ENCODE assay signal across 8 mouse cellular contexts in the genomic region with DNA sequence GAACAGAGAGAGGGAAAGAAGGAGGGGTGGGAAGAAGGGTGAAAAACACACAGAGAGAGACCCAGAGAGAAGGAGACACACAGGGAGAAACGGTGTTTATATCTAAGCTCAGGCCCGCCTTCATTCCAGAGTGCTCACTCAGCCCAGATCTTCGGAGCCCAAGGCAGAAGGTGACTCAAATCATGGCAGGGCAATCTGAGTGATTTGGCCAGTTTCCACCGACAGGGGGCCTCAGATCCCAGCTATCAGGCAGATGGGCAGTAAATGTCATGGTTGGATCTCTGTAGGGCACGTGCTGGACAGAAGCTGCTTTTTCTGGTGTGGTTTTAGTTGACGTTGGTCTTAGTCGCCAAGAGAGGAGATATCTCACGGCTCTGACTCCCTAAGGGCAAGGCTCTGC. TPM values are rescaled to one million over a fixed set of nuclear protein-coding genes. Genes with fewer than 3 reads are reported as not detected.
DNase-seq lines count a peak whose midpoint lies in the region; ATAC-seq and TF ChIP-seq lines count a peak whose summit lies in the region.

No protein-coding gene starts in this region.

- no peaks in the 10 kb centered on the region for H3K36me3 ChIP-seq in embryonic facial prominence, embryonic 12.5 days
- H3K36me3 ChIP-seq in kidney, adult 2 months (ENCODE audit: control insufficient read depth, insufficient read depth, low read length) = no peaks in the 10 kb centered on the region
- H3K36me3 ChIP-seq in liver, adult 2 months (ENCODE audit: control insufficient read depth, insufficient read depth, low read length) = no peaks in the 10 kb centered on the region
- no peaks in the 10 kb centered on the region for H3K36me3 ChIP-seq in splenic B cell, adult 2 months (ENCODE audit: control insufficient read depth, insufficient read depth, low read length, poor library complexity, severe bottlenecking)

- 0 out of 2 replicates have a peak overlapping the region, but pooled peaks have one; percentile 22 for H3K9ac ChIP-seq in embryonic facial prominence, embryonic 12.5 days
- peak overlapping the region; percentile 50; the same call in 1 of the 2 replicates for H3K9ac ChIP-seq in liver, adult 2 months (ENCODE audit: low read depth, low read length)

- no peaks in the 10 kb centered on the region for H3K9me3 ChIP-seq in embryonic facial prominence, embryonic 12.5 days

- no peaks in the 10 kb centered on the region for H3K79me2 ChIP-seq in liver, adult 2 months (ENCODE audit: control insufficient read depth, insufficient read depth, low read length)

- no peaks in the 10 kb centered on the region; the same call in 1 of the 2 replicates for H3K27me3 ChIP-seq in embryonic facial prominence, embryonic 12.5 days
- H3K27me3 ChIP-seq in kidney, adult 2 months (replicated peaks; ENCODE audit: control insufficient read depth, insufficient read depth, low read length) = no peaks in the 10 kb centered on the region
- H3K27me3 ChIP-seq in liver, adult 2 months (ENCODE audit: control insufficient read depth, insufficient read depth, low read length) = no peaks in the 10 kb centered on the region
- H3K27me3 ChIP-seq in splenic B cell, adult 2 months (ENCODE audit: control insufficient read depth, insufficient read depth, low read length, poor library complexity, severe bottlenecking) = no peaks in the 10 kb centered on the region

- peak; percentile 73 for TF ChIP-seq CTCF in kidney, adult 2 months (conservative IDR thresholded peaks at IDR 0.05; ENCODE audit: insufficient read depth, insufficient read length, low read depth, low read length)
- peak; percentile 80 for TF ChIP-seq CTCF in liver, adult 2 months (IDR thresholded peaks at IDR 0.05; ENCODE audit: low read depth, low read length)

- peak overlapping the region; percentile 52 for H3K4me2 ChIP-seq in embryonic facial prominence, embryonic 12.5 days (replicated peaks)

- ATAC-seq in embryonic facial prominence, embryonic 12.5 days (ENCODE audit: insufficient number of reproducible peaks, insufficient read depth, low FRiP score, low TSS enrichment) = 0 out of 2 replicates have a peak, but pooled peaks have one; percentile 16

- TF ChIP-seq POLR2A in kidney, adult 2 months (IDR thresholded peaks at IDR 0.05; ENCODE audit: low read depth, low read length) = no peak
- no peak for TF ChIP-seq POLR2A in liver, adult 2 months (IDR thresholded peaks at IDR 0.05; ENCODE audit: extremely low read depth, insufficient read depth, low read length)

- 0 out of 2 replicates have a peak overlapping the region, but pooled peaks have one; percentile 8 for H3K4me3 ChIP-seq in embryonic facial prominence, embryonic 12.5 days
- H3K4me3 ChIP-seq in kidney, adult 2 months (ENCODE audit: insufficient read depth, low read depth, low read length) = no peak overlapping the region
- peak overlapping the region; percentile 17; the same call in 1 of the 2 replicates for H3K4me3 ChIP-seq in liver, adult 2 months (ENCODE audit: insufficient read depth, low read depth, low read length)

- peak; percentile 75 for DNase-seq in 3134 (ENCODE audit: extremely low read depth, insufficient read length, low spot score)
- peak; percentile 90 for DNase-seq in adrenal gland, postnatal 36 days
- peak; percentile 50 to 57 for DNase-seq in heart, adult 9 months (ENCODE audit: low spot score in 2 of 2)
- peak; percentile 74 for DNase-seq in kidney, adult 2 months
- peak; percentile 62 for DNase-seq in liver, adult 2 months (ENCODE audit: extremely low read depth, low read depth, low spot score)
- DNase-seq in monocyte, adult 2 months (ENCODE audit: low read depth in 1 of 2, low spot score in 2 of 2) = peak; percentile 6 to 37
- DNase-seq in splenic B cell, adult 2 months (ENCODE audit: low read depth, low spot score) = peak; percentile 67

- peak overlapping the region; percentile 67 for H3K27ac ChIP-seq in embryonic facial prominence, embryonic 12.5 days
- peak overlapping the region; percentile 54; the same call in 1 of the 2 replicates for H3K27ac ChIP-seq in kidney, adult 2 months (ENCODE audit: insufficient read depth, low read depth, low read length)
- peak overlapping the region; percentile 59 for H3K27ac ChIP-seq in liver, adult 2 months (replicated peaks; ENCODE audit: insufficient read depth, low read depth, low read length)

- H3K4me1 ChIP-seq in embryonic facial prominence, embryonic 12.5 days = peaks cover 17% of the 10 kb centered on the region
- no peaks in the 10 kb centered on the region; the same call in 1 of the 2 replicates for H3K4me1 ChIP-seq in kidney, adult 2 months (ENCODE audit: control insufficient read depth, insufficient read depth, low read length)
- 0 out of 2 replicates have a peak, but pooled peaks cover 2% of the 10 kb centered on the region for H3K4me1 ChIP-seq in liver, adult 2 months (ENCODE audit: control insufficient read depth, insufficient read depth, low read length)

- WGBS in embryonic facial prominence, embryonic 12.5 days = 4% methylated on average over 8 of the region's 8 CpGs
- 13% methylated on average over 8 of the region's 8 CpGs for WGBS in kidney, adult 2 months
- WGBS in liver, adult 2 months = 12% methylated on average over 8 of the region's 8 CpGs

RNA-seq across cellular contexts. Expression of a gene that starts 57.6 kb away (rescaled TPM):
- total RNA-seq in adrenal gland, postnatal 36 days (2021) = 10 to 100 TPM in 1 of 2 experiments, 1 to 10 TPM in 1; 9.6 to 10.9 TPM
- 45.5 and 47.2 TPM in 2 replicates for polyA plus RNA-seq in embryonic facial prominence, embryonic 12.5 days (2016; fragmentation: Nextera tagmentation; extraction: Ambion mirVana)
- 3.1 and 3.8 TPM in 2 replicates for polyA plus RNA-seq in kidney, adult 2 months (2012; rRNA removed)
- total RNA-seq in liver, adult 2 months (2014; rRNA removed) = 0.18 and 0.60 TPM in 2 replicates
- polyA plus RNA-seq in liver, adult 2 months (2012; rRNA removed) = 0.37 and 0.87 TPM in 2 replicates

Comparison
In these comparisons a context has a peak if more than half of its experiments do, and no peak if none do; other contexts are left out.
1. DNase-seq: peak in every context shown above with its lines; median percentile 90 in adrenal gland, postnatal 36 days; 75 in 3134; 74 in kidney, adult 2 months; 67 in splenic B cell, adult 2 months; 62 in liver, adult 2 months; 54 in heart, adult 9 months; 22 in monocyte, adult 2 months.